Mouse (Mus musculus): ENCODE results near the gene Grb7. TPM values are rescaled to one million over a fixed set of nuclear protein-coding genes. Genes with fewer than 3 reads are reported as not detected.

Gene Grb7
- polyA plus RNA-seq, 1 experiment from 2014 or later: 0.82 TPM

GRCm38 (mm10) chr11:98413731-98414130 is 32.5 kb upstream of the Grb7 start:
- no peaks in the 10 kb centered on the region for H3K9me3 ChIP-seq (replicated peaks; ENCODE audit: control insufficient read depth, low read length, poor library complexity, severe bottlenecking)
- H3K4me1 ChIP-seq (ENCODE audit: control insufficient read depth, insufficient read depth, low read length): peaks cover 20% of the 10 kb centered on the region
- WGBS: 39% methylated on average over 7 of the region's 7 CpGs
- H3K27ac ChIP-seq (ENCODE audit: low read length): no peak overlapping the region
- H3K4me3 ChIP-seq (ENCODE audit: low read depth, low read length): 0 out of 2 replicates have a peak overlapping the region, but pooled peaks have one; percentile 55
- no peaks in the 10 kb centered on the region for H3K36me3 ChIP-seq (ENCODE audit: control insufficient read depth, insufficient read depth, low read length)
- ATAC-seq: no peak
- peaks cover 25% of the 10 kb centered on the region for H3K27me3 ChIP-seq (ENCODE audit: control insufficient read depth, insufficient read depth, low read depth, low read length)
- peak overlapping the region; percentile 96 for H3K4me2 ChIP-seq (ENCODE audit: low read length)
- H3K9ac ChIP-seq (ENCODE audit: low read depth, low read length): no peak overlapping the region

GRCm38 (mm10) chr11:98414162-98414561 is 32.0 kb upstream of the Grb7 start:
- Histone ChIP-seq H3K9ac (ENCODE audit: low read depth, low read length) (no peak overlapping the region), H3K36me3 (ENCODE audit: control insufficient read depth, insufficient read depth, low read length) (no peaks in the 10 kb centered on the region), H3K27me3 (ENCODE audit: control insufficient read depth, insufficient read depth, low read depth, low read length) (peaks cover 25% of the 10 kb centered on the region), H3K4me2 (ENCODE audit: low read length) (no peak overlapping the region), H3K27ac (ENCODE audit: low read length) (no peak overlapping the region), H3K4me1 (ENCODE audit: control insufficient read depth, insufficient read depth, low read length) (peaks cover 20% of the 10 kb centered on the region), H3K9me3 (replicated peaks; ENCODE audit: control insufficient read depth, low read length, poor library complexity, severe bottlenecking) (no peaks in the 10 kb centered on the region), H3K4me3 (ENCODE audit: low read depth, low read length) (no peak overlapping the region)
- 22% methylated on average over 2 of the region's 2 CpGs for WGBS
- no peak for ATAC-seq

- no peak for ATAC-seq
- H3K27ac ChIP-seq (ENCODE audit: low read length): no peak overlapping the region
- 100% methylated on average over 1 of the region's 1 CpGs for WGBS
Observed at GRCm38 (mm10) chr11:98417074-98417473, 29.1 kb upstream of the Grb7 start.

GRCm38 (mm10) chr11:98418273-98418672 is 27.9 kb upstream of the Grb7 start:
- Histone ChIP-seq H3K27me3 (ENCODE audit: control insufficient read depth, insufficient read depth, low read depth, low read length) (peaks cover 8% of the 10 kb centered on the region), H3K27ac (ENCODE audit: low read length) (no peak overlapping the region), H3K4me1 (ENCODE audit: control insufficient read depth, insufficient read depth, low read length) (0 out of 2 replicates have a peak, but pooled peaks cover 4% of the 10 kb centered on the region), H3K4me3 (ENCODE audit: low read depth, low read length) (no peak overlapping the region), H3K4me2 (ENCODE audit: low read length) (no peak overlapping the region), H3K36me3 (ENCODE audit: control insufficient read depth, insufficient read depth, low read length) (no peaks in the 10 kb centered on the region), H3K9me3 (replicated peaks; ENCODE audit: control insufficient read depth, low read length, poor library complexity, severe bottlenecking) (no peaks in the 10 kb centered on the region), H3K9ac (ENCODE audit: low read depth, low read length) (no peak overlapping the region)
- 83% methylated on average over 5 of the region's 6 CpGs for WGBS
- ATAC-seq: no peak

More at GRCm38 (mm10) chr11:98417074-98417473, 29.1 kb upstream of the Grb7 start:
- H3K27me3 ChIP-seq (ENCODE audit: control insufficient read depth, insufficient read depth, low read depth, low read length): peaks cover 14% of the 10 kb centered on the region
- H3K4me2 ChIP-seq (ENCODE audit: low read length): no peak overlapping the region
- no peak overlapping the region for H3K4me3 ChIP-seq (ENCODE audit: low read depth, low read length)
- no peaks in the 10 kb centered on the region for H3K9me3 ChIP-seq (replicated peaks; ENCODE audit: control insufficient read depth, low read length, poor library complexity, severe bottlenecking)
- peaks cover 14% of the 10 kb centered on the region for H3K4me1 ChIP-seq (ENCODE audit: control insufficient read depth, insufficient read depth, low read length)
- H3K36me3 ChIP-seq (ENCODE audit: control insufficient read depth, insufficient read depth, low read length): no peaks in the 10 kb centered on the region
- H3K9ac ChIP-seq (ENCODE audit: low read depth, low read length): no peak overlapping the region

- WGBS: 86% methylated on average over 10 of the region's 10 CpGs
Observed at GRCm38 (mm10) chr11:98418939-98419547, 27.2 kb upstream of the Grb7 start.

GRCm38 (mm10) chr11:98426592-98426991 is 19.6 kb upstream of the Grb7 start:
- no peaks in the 10 kb centered on the region for H3K36me3 ChIP-seq (ENCODE audit: control insufficient read depth, insufficient read depth, low read length)
- 94% methylated on average over 7 of the region's 7 CpGs for WGBS
- no peaks in the 10 kb centered on the region for H3K9me3 ChIP-seq (replicated peaks; ENCODE audit: control insufficient read depth, low read length, poor library complexity, severe bottlenecking)

More at GRCm38 (mm10) chr11:98418939-98419547, 27.2 kb upstream of the Grb7 start:
- no peak overlapping the region for H3K27ac ChIP-seq (ENCODE audit: low read length)
- no peak overlapping the region for H3K9ac ChIP-seq (ENCODE audit: low read depth, low read length)
- no peaks in the 10 kb centered on the region for H3K9me3 ChIP-seq (replicated peaks; ENCODE audit: control insufficient read depth, low read length, poor library complexity, severe bottlenecking)
- no peak overlapping the region for H3K4me3 ChIP-seq (ENCODE audit: low read depth, low read length)
- peaks cover 2% of the 10 kb centered on the region; the same call in 1 of the 2 replicates for H3K27me3 ChIP-seq (ENCODE audit: control insufficient read depth, insufficient read depth, low read depth, low read length)
- H3K4me1 ChIP-seq (ENCODE audit: control insufficient read depth, insufficient read depth, low read length): no peaks in the 10 kb centered on the region
- no peak overlapping the region for H3K4me2 ChIP-seq (ENCODE audit: low read length)
- no peak for ATAC-seq
- no peaks in the 10 kb centered on the region for H3K36me3 ChIP-seq (ENCODE audit: control insufficient read depth, insufficient read depth, low read length)

GRCm38 (mm10) chr11:98428436-98428835 is 17.8 kb upstream of the Grb7 start:
- no peak overlapping the region for H3K27ac ChIP-seq (ENCODE audit: low read length)
- no peak for ATAC-seq
- no peaks in the 10 kb centered on the region for H3K9me3 ChIP-seq (replicated peaks; ENCODE audit: control insufficient read depth, low read length, poor library complexity, severe bottlenecking)
- no peak overlapping the region for H3K4me3 ChIP-seq (ENCODE audit: low read depth, low read length)
- no peak overlapping the region for H3K4me2 ChIP-seq (ENCODE audit: low read length)
- H3K36me3 ChIP-seq (ENCODE audit: control insufficient read depth, insufficient read depth, low read length): no peaks in the 10 kb centered on the region
- no peaks in the 10 kb centered on the region for H3K27me3 ChIP-seq (ENCODE audit: control insufficient read depth, insufficient read depth, low read depth, low read length)
- no peak overlapping the region for H3K9ac ChIP-seq (ENCODE audit: low read depth, low read length)
- 87% methylated on average over 5 of the region's 5 CpGs for WGBS
- no peaks in the 10 kb centered on the region for H3K4me1 ChIP-seq (ENCODE audit: control insufficient read depth, insufficient read depth, low read length)

More at GRCm38 (mm10) chr11:98426592-98426991, 19.6 kb upstream of the Grb7 start:
- Histone ChIP-seq H3K27me3 (ENCODE audit: control insufficient read depth, insufficient read depth, low read depth, low read length) (no peaks in the 10 kb centered on the region), H3K27ac (ENCODE audit: low read length) (no peak overlapping the region), H3K4me2 (ENCODE audit: low read length) (no peak overlapping the region), H3K4me1 (ENCODE audit: control insufficient read depth, insufficient read depth, low read length) (no peaks in the 10 kb centered on the region), H3K9ac (ENCODE audit: low read depth, low read length) (no peak overlapping the region), H3K4me3 (ENCODE audit: low read depth, low read length) (no peak overlapping the region)
- ATAC-seq: no peak

GRCm38 (mm10) chr11:98431743-98432502 is 14.3 kb upstream of the Grb7 start:
- Histone ChIP-seq H3K27me3 (ENCODE audit: control insufficient read depth, insufficient read depth, low read depth, low read length) (no peaks in the 10 kb centered on the region), H3K9ac (ENCODE audit: low read depth, low read length) (no peak overlapping the region), H3K36me3 (ENCODE audit: control insufficient read depth, insufficient read depth, low read length) (no peaks in the 10 kb centered on the region), H3K4me1 (ENCODE audit: control insufficient read depth, insufficient read depth, low read length) (no peaks in the 10 kb centered on the region), H3K4me3 (ENCODE audit: low read depth, low read length) (no peak overlapping the region), H3K4me2 (ENCODE audit: low read length) (no peak overlapping the region), H3K27ac (ENCODE audit: low read length) (no peak overlapping the region), H3K9me3 (replicated peaks; ENCODE audit: control insufficient read depth, low read length, poor library complexity, severe bottlenecking) (no peaks in the 10 kb centered on the region)
- no peak for ATAC-seq
- 83% methylated on average over 9 of the region's 9 CpGs for WGBS

GRCm38 (mm10) chr11:98435723-98436122 is 10.5 kb upstream of the Grb7 start:
- ATAC-seq: no peak
- Histone ChIP-seq H3K36me3 (ENCODE audit: control insufficient read depth, insufficient read depth, low read length) (no peaks in the 10 kb centered on the region), H3K4me1 (ENCODE audit: control insufficient read depth, insufficient read depth, low read length) (peaks cover 6% of the 10 kb centered on the region; the same call in 1 of the 2 replicates), H3K27me3 (ENCODE audit: control insufficient read depth, insufficient read depth, low read depth, low read length) (no peaks in the 10 kb centered on the region), H3K4me2 (ENCODE audit: low read length) (no peak overlapping the region), H3K9ac (ENCODE audit: low read depth, low read length) (no peak overlapping the region), H3K4me3 (ENCODE audit: low read depth, low read length) (no peak overlapping the region), H3K27ac (ENCODE audit: low read length) (no peak overlapping the region), H3K9me3 (replicated peaks; ENCODE audit: control insufficient read depth, low read length, poor library complexity, severe bottlenecking) (no peaks in the 10 kb centered on the region)
- 90% methylated on average over 9 of the region's 9 CpGs for WGBS
